Mouse (Mus musculus): ENCODE results near the gene Fam163b. TPM values are rescaled to one million over a fixed set of nuclear protein-coding genes. Genes with fewer than 3 reads are reported as not detected.

The Fam163b gene
- polyA plus RNA-seq, 1 experiment from 2014 or later = 0.03 TPM

- H3K27ac ChIP-seq = no peak overlapping the region
- no peak overlapping the region for H3K9ac ChIP-seq
- no peak overlapping the region for H3K4me2 ChIP-seq
- no peaks in the 10 kb centered on the region for H3K9me3 ChIP-seq (replicated peaks)
- 46% methylated on average over 3 of the region's 3 CpGs for WGBS (ENCODE audit: insufficient replicate concordance)
- H3K4me3 ChIP-seq (replicated peaks) = no peak overlapping the region
- no peaks in the 10 kb centered on the region for H3K27me3 ChIP-seq
- DNase-seq (no peak), ATAC-seq (ENCODE audit: low read depth) (no peak)
- H3K4me1 ChIP-seq (replicated peaks) = no peaks in the 10 kb centered on the region
- no peaks in the 10 kb centered on the region for H3K36me3 ChIP-seq
These were observed 13.3 kb downstream of the Fam163b start for GRCm38 (mm10) chr2:27128990-27129389.

- no peaks in the 10 kb centered on the region for H3K9me3 ChIP-seq (replicated peaks)
- 52% methylated on average over 4 of the region's 4 CpGs for WGBS (ENCODE audit: insufficient replicate concordance)
- no peak overlapping the region for H3K9ac ChIP-seq
- no peak for DNase-seq
- no peaks in the 10 kb centered on the region for H3K27me3 ChIP-seq
- no peak for ATAC-seq (ENCODE audit: low read depth)
- H3K36me3 ChIP-seq = no peaks in the 10 kb centered on the region
- no peaks in the 10 kb centered on the region for H3K4me1 ChIP-seq (replicated peaks)
- H3K4me3 ChIP-seq (replicated peaks) = no peak overlapping the region
- H3K4me2 ChIP-seq = no peak overlapping the region
- no peak overlapping the region for H3K27ac ChIP-seq
These were observed 15.8 kb downstream of the Fam163b start for GRCm38 (mm10) chr2:27126496-27126895.

GRCm38 (mm10) chr2:27125979-27126378 is 16.3 kb downstream of the Fam163b start:
- DNase-seq (no peak), ATAC-seq (ENCODE audit: low read depth) (no peak)
- Histone ChIP-seq H3K36me3 (no peaks in the 10 kb centered on the region), H3K4me1 (replicated peaks) (no peaks in the 10 kb centered on the region), H3K27me3 (no peaks in the 10 kb centered on the region), H3K4me2 (no peak overlapping the region), H3K27ac (no peak overlapping the region), H3K9me3 (replicated peaks) (no peaks in the 10 kb centered on the region), H3K4me3 (replicated peaks) (no peak overlapping the region), H3K9ac (no peak overlapping the region)
- WGBS (ENCODE audit: insufficient replicate concordance) = 28% methylated on average over 10 of the region's 10 CpGs

GRCm38 (mm10) chr2:27123121-27123520 is 19.2 kb downstream of the Fam163b start:
- 74% methylated on average over 4 of the region's 4 CpGs for WGBS (ENCODE audit: insufficient replicate concordance)
- DNase-seq (no peak), ATAC-seq (ENCODE audit: low read depth) (no peak)
- Histone ChIP-seq H3K4me1 (replicated peaks) (no peaks in the 10 kb centered on the region), H3K4me2 (no peak overlapping the region), H3K36me3 (no peaks in the 10 kb centered on the region), H3K4me3 (replicated peaks) (no peak overlapping the region), H3K9ac (no peak overlapping the region), H3K27me3 (no peaks in the 10 kb centered on the region), H3K9me3 (replicated peaks) (no peaks in the 10 kb centered on the region), H3K27ac (no peak overlapping the region)

- no peak overlapping the region for H3K27ac ChIP-seq
- H3K4me3 ChIP-seq (replicated peaks) = no peak overlapping the region
- 54% methylated on average over 9 of the region's 9 CpGs for WGBS (ENCODE audit: insufficient replicate concordance)
- no peaks in the 10 kb centered on the region for H3K4me1 ChIP-seq (replicated peaks)
- no peaks in the 10 kb centered on the region for H3K27me3 ChIP-seq
- H3K4me2 ChIP-seq = no peak overlapping the region
- no peak overlapping the region for H3K9ac ChIP-seq
- DNase-seq (no peak), ATAC-seq (ENCODE audit: low read depth) (no peak)
- no peaks in the 10 kb centered on the region for H3K36me3 ChIP-seq
- no peaks in the 10 kb centered on the region for H3K9me3 ChIP-seq (replicated peaks)
These were observed 19.7 kb downstream of the Fam163b start for GRCm38 (mm10) chr2:27122578-27122977.

- DNase-seq (no peak), ATAC-seq (ENCODE audit: low read depth) (no peak)
- Histone ChIP-seq H3K36me3 (no peaks in the 10 kb centered on the region), H3K27ac (no peak overlapping the region), H3K9ac (no peak overlapping the region), H3K4me1 (replicated peaks) (no peaks in the 10 kb centered on the region), H3K27me3 (no peaks in the 10 kb centered on the region), H3K9me3 (replicated peaks) (no peaks in the 10 kb centered on the region), H3K4me3 (replicated peaks) (no peak overlapping the region), H3K4me2 (no peak overlapping the region)
- WGBS (ENCODE audit: insufficient replicate concordance) = 16% methylated on average over 9 of the region's 9 CpGs
These were observed 20.5 kb downstream of the Fam163b start for GRCm38 (mm10) chr2:27121626-27122355.

GRCm38 (mm10) chr2:27120241-27120641 is 22.1 kb downstream of the Fam163b start:
- Histone ChIP-seq H3K9ac (no peak overlapping the region), H3K9me3 (replicated peaks) (no peaks in the 10 kb centered on the region), H3K27ac (no peak overlapping the region), H3K4me3 (replicated peaks) (no peak overlapping the region), H3K36me3 (no peaks in the 10 kb centered on the region), H3K4me1 (replicated peaks) (no peaks in the 10 kb centered on the region), H3K27me3 (no peaks in the 10 kb centered on the region), H3K4me2 (no peak overlapping the region)
- no peak for ATAC-seq (ENCODE audit: low read depth)
- no peak for DNase-seq
- WGBS (ENCODE audit: insufficient replicate concordance) = 71% methylated on average over 8 of the region's 8 CpGs

GRCm38 (mm10) chr2:27119766-27120165 is 22.5 kb downstream of the Fam163b start:
- H3K27ac ChIP-seq = no peak overlapping the region
- H3K4me1 ChIP-seq (replicated peaks) = no peaks in the 10 kb centered on the region
- no peak overlapping the region for H3K9ac ChIP-seq
- H3K36me3 ChIP-seq = no peaks in the 10 kb centered on the region
- H3K27me3 ChIP-seq = no peaks in the 10 kb centered on the region
- DNase-seq = no peak
- no peak for ATAC-seq (ENCODE audit: low read depth)
- 53% methylated on average over 2 of the region's 2 CpGs for WGBS (ENCODE audit: insufficient replicate concordance)
- no peak overlapping the region for H3K4me2 ChIP-seq
- no peaks in the 10 kb centered on the region for H3K9me3 ChIP-seq (replicated peaks)
- no peak overlapping the region for H3K4me3 ChIP-seq (replicated peaks)

- 46% methylated on average over 4 of the region's 4 CpGs for WGBS (ENCODE audit: insufficient replicate concordance)
- no peaks in the 10 kb centered on the region for H3K36me3 ChIP-seq
- no peaks in the 10 kb centered on the region for H3K27me3 ChIP-seq
- DNase-seq (no peak), ATAC-seq (ENCODE audit: low read depth) (no peak)
- H3K4me2 ChIP-seq = no peak overlapping the region
- no peaks in the 10 kb centered on the region for H3K9me3 ChIP-seq (replicated peaks)
- H3K9ac ChIP-seq = no peak overlapping the region
- no peaks in the 10 kb centered on the region for H3K4me1 ChIP-seq (replicated peaks)
- no peak overlapping the region for H3K4me3 ChIP-seq (replicated peaks)
- no peak overlapping the region for H3K27ac ChIP-seq
These were observed 23.8 kb downstream of the Fam163b start for GRCm38 (mm10) chr2:27118452-27118851.

GRCm38 (mm10) chr2:27114169-27114568 is 28.1 kb downstream of the Fam163b start:
- Histone ChIP-seq H3K27ac (no peak overlapping the region), H3K9ac (no peak overlapping the region), H3K4me2 (no peak overlapping the region), H3K4me3 (replicated peaks) (no peak overlapping the region), H3K36me3 (no peaks in the 10 kb centered on the region), H3K27me3 (no peaks in the 10 kb centered on the region), H3K4me1 (replicated peaks) (no peaks in the 10 kb centered on the region), H3K9me3 (replicated peaks) (no peaks in the 10 kb centered on the region)
- DNase-seq = no peak
- 74% methylated on average over 10 of the region's 10 CpGs for WGBS (ENCODE audit: insufficient replicate concordance)
- ATAC-seq (ENCODE audit: low read depth) = no peak

GRCm38 (mm10) chr2:27112585-27112984 is 29.7 kb downstream of the Fam163b start:
- Histone ChIP-seq H3K4me2 (no peak overlapping the region), H3K27ac (no peak overlapping the region), H3K9me3 (replicated peaks) (no peaks in the 10 kb centered on the region), H3K27me3 (no peaks in the 10 kb centered on the region), H3K9ac (no peak overlapping the region), H3K4me3 (replicated peaks) (no peak overlapping the region), H3K36me3 (no peaks in the 10 kb centered on the region), H3K4me1 (replicated peaks) (no peaks in the 10 kb centered on the region)
- no peak for DNase-seq
- ATAC-seq (ENCODE audit: low read depth) = no peak
- WGBS (ENCODE audit: insufficient replicate concordance) = 76% methylated on average over 20 of the region's 20 CpGs

- H3K4me1 ChIP-seq (replicated peaks) = no peaks in the 10 kb centered on the region
- H3K36me3 ChIP-seq = no peaks in the 10 kb centered on the region
- no peak overlapping the region for H3K4me3 ChIP-seq (replicated peaks)
- DNase-seq = no peak
- H3K27ac ChIP-seq = no peak overlapping the region
- H3K27me3 ChIP-seq = no peaks in the 10 kb centered on the region
- 65% methylated on average over 5 of the region's 5 CpGs for WGBS (ENCODE audit: insufficient replicate concordance)
- no peak for ATAC-seq (ENCODE audit: low read depth)
- no peak overlapping the region for H3K4me2 ChIP-seq
- no peaks in the 10 kb centered on the region for H3K9me3 ChIP-seq (replicated peaks)
- no peak overlapping the region for H3K9ac ChIP-seq
These were observed 33.2 kb downstream of the Fam163b start for GRCm38 (mm10) chr2:27109052-27109451.
